Mouse (Mus musculus): ENCODE measurements around the gene Ptov1. TPM values are rescaled to one million over a fixed set of nuclear protein-coding genes. Genes with fewer than 3 reads are reported as not detected.

The Ptov1 gene
- polyA plus RNA-seq, 1 experiment from 2014 or later = 384 TPM

DNA sequence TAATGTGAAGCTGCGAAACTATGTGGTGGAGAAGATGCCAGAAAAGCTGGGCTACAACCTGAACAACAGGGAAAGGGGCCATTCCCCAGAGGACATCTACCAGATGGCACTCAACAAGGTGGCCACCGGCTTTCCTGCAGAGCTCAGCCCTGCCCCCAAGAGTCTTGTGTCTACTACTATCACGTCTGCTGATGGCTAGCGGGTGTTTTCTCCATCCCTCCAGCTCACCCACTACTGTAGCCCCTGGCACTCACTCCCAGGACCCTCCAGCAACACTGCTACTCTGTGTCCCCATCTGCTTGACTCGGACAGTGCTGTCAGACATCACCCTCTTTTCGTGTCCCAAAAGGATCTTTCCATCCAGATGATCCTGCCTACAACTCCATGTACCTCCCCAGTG lies 31.5 kb downstream of the Ptov1 start:
- WGBS = 84% methylated on average over 6 of the region's 6 CpGs

DNA sequence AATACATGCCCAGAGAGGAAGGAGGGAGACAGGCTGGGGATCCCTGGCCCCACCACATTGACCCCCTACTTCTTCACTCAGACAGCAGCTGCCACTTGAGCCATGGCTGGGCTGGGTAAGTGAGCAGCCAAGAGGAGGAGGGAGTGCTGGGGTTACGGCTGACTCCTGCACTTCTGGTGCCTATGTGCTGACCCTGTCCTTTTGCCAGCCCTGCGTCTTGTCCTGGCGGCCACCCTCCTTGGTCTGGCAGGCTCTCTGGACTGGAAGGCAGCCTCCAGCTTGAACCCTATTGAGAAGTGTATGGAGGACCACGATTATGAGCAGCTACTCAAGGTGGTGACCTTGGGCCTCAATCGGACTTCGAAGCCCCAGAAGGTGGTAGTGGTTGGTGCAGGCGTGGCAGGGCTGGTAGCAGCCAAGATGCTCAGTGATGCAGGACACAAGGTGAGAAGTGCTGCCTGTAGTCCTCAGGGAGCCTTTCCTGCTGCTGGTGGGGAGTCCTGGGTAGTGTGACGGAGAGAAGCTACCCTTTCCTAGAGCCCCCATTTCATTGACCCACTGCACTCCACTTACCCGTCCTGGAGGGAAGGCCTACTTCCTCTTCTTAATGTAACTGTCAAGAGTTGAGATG lies 33.0 kb downstream of the Ptov1 start:
- H3K4me2 ChIP-seq (replicated peaks; ENCODE audit: low read depth, low read length) = no peak overlapping the region
- H3K36me3 ChIP-seq (ENCODE audit: control insufficient read depth, insufficient read depth, low read length) = peaks cover 6% of the 10 kb centered on the region; the same call in 1 of the 2 replicates
- ATAC-seq (ENCODE audit: insufficient number of reproducible peaks, insufficient read depth, low FRiP score, low read depth) = no peak
- 81% methylated on average over 9 of the region's 9 CpGs for WGBS
- no peak overlapping the region for H3K27ac ChIP-seq (ENCODE audit: low read length)
- H3K9me3 ChIP-seq (ENCODE audit: control insufficient read depth, low read depth, low read length) = no peaks in the 10 kb centered on the region
- H3K9ac ChIP-seq (replicated peaks; ENCODE audit: low read depth, low read length) = no peak overlapping the region
- H3K4me1 ChIP-seq (ENCODE audit: control insufficient read depth, insufficient read depth, low read length) = peaks cover 10% of the 10 kb centered on the region; the same call in 1 of the 2 replicates
- H3K27me3 ChIP-seq (ENCODE audit: control insufficient read depth, insufficient read depth, low read length) = no peaks in the 10 kb centered on the region
- H3K4me3 ChIP-seq (ENCODE audit: low read depth, low read length) = no peak overlapping the region

More for the DNA sequence above, 31.5 kb downstream of the Ptov1 start:
- ATAC-seq (ENCODE audit: insufficient number of reproducible peaks, insufficient read depth, low FRiP score, low read depth) = no peak
- no peaks in the 10 kb centered on the region for H3K9me3 ChIP-seq (ENCODE audit: control insufficient read depth, low read depth, low read length)
- no peaks in the 10 kb centered on the region for H3K27me3 ChIP-seq (ENCODE audit: control insufficient read depth, insufficient read depth, low read length)
- peaks cover 10% of the 10 kb centered on the region; the same call in 1 of the 2 replicates for H3K4me1 ChIP-seq (ENCODE audit: control insufficient read depth, insufficient read depth, low read length)
- H3K4me2 ChIP-seq (replicated peaks; ENCODE audit: low read depth, low read length) = no peak overlapping the region
- H3K9ac ChIP-seq (replicated peaks; ENCODE audit: low read depth, low read length) = no peak overlapping the region
- H3K36me3 ChIP-seq (ENCODE audit: control insufficient read depth, insufficient read depth, low read length) = peaks cover 13% of the 10 kb centered on the region
- no peak overlapping the region for H3K27ac ChIP-seq (ENCODE audit: low read length)
- no peak overlapping the region for H3K4me3 ChIP-seq (ENCODE audit: low read depth, low read length)

DNA sequence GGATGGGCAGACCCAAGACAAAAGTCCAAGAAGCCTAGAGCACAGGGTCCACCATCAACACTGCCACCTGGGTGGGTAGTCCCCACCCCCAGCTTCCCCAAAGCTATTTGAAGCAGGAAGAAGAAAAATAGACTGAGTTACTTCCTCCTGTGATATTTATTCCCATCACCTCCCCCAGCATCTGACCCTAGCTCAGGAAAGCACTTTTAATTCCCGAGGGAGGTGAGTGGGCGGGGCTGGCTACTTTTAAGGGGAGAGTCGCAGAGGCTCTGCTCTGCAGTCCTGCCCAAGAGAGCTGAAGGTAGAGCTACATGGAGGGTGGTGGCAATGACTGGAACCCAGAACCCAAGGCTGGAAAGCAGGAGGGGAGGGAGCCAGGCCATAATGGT lies 33.6 kb downstream of the Ptov1 start:
- 36% methylated on average over 3 of the region's 3 CpGs for WGBS
- H3K9me3 ChIP-seq (ENCODE audit: control insufficient read depth, low read depth, low read length) = no peaks in the 10 kb centered on the region
- H3K4me2 ChIP-seq (replicated peaks; ENCODE audit: low read depth, low read length) = no peak overlapping the region
- H3K4me3 ChIP-seq (ENCODE audit: low read depth, low read length) = no peak overlapping the region
- H3K36me3 ChIP-seq (ENCODE audit: control insufficient read depth, insufficient read depth, low read length) = peaks cover 11% of the 10 kb centered on the region
- H3K4me1 ChIP-seq (ENCODE audit: control insufficient read depth, insufficient read depth, low read length) = peaks cover 10% of the 10 kb centered on the region; the same call in 1 of the 2 replicates
- no peak for ATAC-seq (ENCODE audit: insufficient number of reproducible peaks, insufficient read depth, low FRiP score, low read depth)
- H3K9ac ChIP-seq (replicated peaks; ENCODE audit: low read depth, low read length) = no peak overlapping the region
- no peak overlapping the region for H3K27ac ChIP-seq (ENCODE audit: low read length)
- no peaks in the 10 kb centered on the region for H3K27me3 ChIP-seq (ENCODE audit: control insufficient read depth, insufficient read depth, low read length)

DNA sequence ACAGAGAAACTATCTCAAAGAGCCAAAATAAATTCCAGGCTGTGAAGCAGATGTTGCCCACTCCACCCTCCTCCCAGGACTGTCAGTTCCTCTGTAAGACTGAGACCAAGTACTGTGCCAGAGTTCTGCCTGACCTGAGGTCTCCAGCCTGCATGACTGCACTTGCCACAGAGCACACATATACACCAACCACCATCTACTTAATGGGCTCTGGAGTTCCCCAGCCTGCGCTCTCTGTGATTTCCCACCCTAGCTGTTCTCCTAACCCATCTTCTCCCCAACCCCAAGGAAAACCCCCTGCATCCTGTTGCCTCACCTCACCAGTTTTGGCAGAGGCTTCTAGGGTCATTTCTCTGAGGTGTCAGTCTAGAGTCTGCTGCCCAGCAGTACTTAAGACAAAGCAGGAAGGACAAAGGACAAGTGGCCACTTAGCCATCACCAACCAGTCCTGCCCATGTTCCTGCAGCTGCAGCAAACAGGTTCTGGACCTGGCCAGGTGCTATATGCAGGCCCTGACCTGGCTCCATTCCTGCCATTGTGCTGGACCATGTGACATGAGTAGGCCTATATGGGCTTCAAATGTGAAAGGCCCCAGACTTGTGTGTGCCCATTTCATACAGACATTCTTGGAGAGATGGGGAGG lies 34.1 kb downstream of the Ptov1 start:
- H3K4me2 ChIP-seq (replicated peaks; ENCODE audit: low read depth, low read length) = no peak overlapping the region
- H3K4me1 ChIP-seq (ENCODE audit: control insufficient read depth, insufficient read depth, low read length) = peaks cover 10% of the 10 kb centered on the region; the same call in 1 of the 2 replicates
- no peak for ATAC-seq (ENCODE audit: insufficient number of reproducible peaks, insufficient read depth, low FRiP score, low read depth)
- no peaks in the 10 kb centered on the region for H3K27me3 ChIP-seq (ENCODE audit: control insufficient read depth, insufficient read depth, low read length)
- H3K9ac ChIP-seq (replicated peaks; ENCODE audit: low read depth, low read length) = no peak overlapping the region
- H3K4me3 ChIP-seq (ENCODE audit: low read depth, low read length) = no peak overlapping the region
- WGBS = 100% methylated on average over 1 of the region's 1 CpGs
- H3K27ac ChIP-seq (ENCODE audit: low read length) = no peak overlapping the region
- H3K9me3 ChIP-seq (ENCODE audit: control insufficient read depth, low read depth, low read length) = no peaks in the 10 kb centered on the region
- peaks cover 16% of the 10 kb centered on the region for H3K36me3 ChIP-seq (ENCODE audit: control insufficient read depth, insufficient read depth, low read length)

DNA sequence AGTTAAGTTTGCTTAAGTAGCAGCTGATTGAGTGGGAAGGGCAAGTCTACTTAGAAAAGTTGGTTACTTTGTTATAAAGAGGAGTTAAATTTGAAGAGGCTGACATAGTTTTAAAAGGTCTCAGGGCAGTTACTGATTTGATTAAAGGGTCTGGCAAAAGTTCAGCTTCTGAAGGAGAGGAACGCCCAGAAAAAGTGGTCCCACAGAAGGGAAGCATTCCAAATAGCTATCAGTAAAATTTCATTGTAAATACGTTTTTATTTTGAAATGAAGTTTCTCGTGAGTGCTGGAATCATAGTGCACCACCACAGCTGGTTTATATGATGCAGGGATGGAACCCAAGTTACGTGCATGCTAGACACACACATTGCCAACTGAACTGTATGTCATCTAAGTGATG lies 36.8 kb downstream of the Ptov1 start:
- Histone ChIP-seq H3K4me3 (ENCODE audit: low read depth, low read length) (no peak overlapping the region), H3K4me2 (replicated peaks; ENCODE audit: low read depth, low read length) (no peak overlapping the region), H3K9ac (replicated peaks; ENCODE audit: low read depth, low read length) (no peak overlapping the region), H3K9me3 (ENCODE audit: control insufficient read depth, low read depth, low read length) (no peaks in the 10 kb centered on the region), H3K36me3 (ENCODE audit: control insufficient read depth, insufficient read depth, low read length) (peaks cover 41% of the 10 kb centered on the region), H3K27me3 (ENCODE audit: control insufficient read depth, insufficient read depth, low read length) (no peaks in the 10 kb centered on the region), H3K4me1 (ENCODE audit: control insufficient read depth, insufficient read depth, low read length) (no peaks in the 10 kb centered on the region), H3K27ac (ENCODE audit: low read length) (no peak overlapping the region)
- 60% methylated on average over 4 of the region's 4 CpGs for WGBS
- ATAC-seq (ENCODE audit: insufficient number of reproducible peaks, insufficient read depth, low FRiP score, low read depth) = no peak

DNA sequence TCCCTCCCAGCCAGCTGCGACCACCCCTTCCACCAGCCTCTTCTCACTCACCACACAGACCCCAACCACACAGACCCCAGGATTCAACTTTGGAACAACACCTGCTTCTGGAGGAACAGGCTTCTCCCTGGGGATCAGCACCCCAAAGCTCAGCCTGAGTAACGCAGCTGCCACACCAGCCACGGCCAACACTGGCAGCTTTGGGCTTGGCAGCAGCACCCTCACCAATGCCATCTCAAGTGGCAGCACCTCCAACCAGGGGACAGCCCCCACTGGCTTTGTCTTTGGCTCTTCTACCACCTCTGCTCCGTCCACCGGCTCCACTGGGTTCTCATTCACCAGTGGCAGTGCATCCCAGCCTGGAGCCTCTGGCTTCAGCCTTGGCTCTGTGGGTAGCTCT lies 40.9 kb downstream of the Ptov1 start:
- Histone ChIP-seq H3K36me3 (ENCODE audit: control insufficient read depth, insufficient read depth, low read length) (peaks cover 46% of the 10 kb centered on the region), H3K4me1 (ENCODE audit: control insufficient read depth, insufficient read depth, low read length) (peaks cover 7% of the 10 kb centered on the region; the same call in 1 of the 2 replicates), H3K27ac (ENCODE audit: low read length) (no peak overlapping the region), H3K4me2 (replicated peaks; ENCODE audit: low read depth, low read length) (no peak overlapping the region), H3K9ac (replicated peaks; ENCODE audit: low read depth, low read length) (no peak overlapping the region), H3K27me3 (ENCODE audit: control insufficient read depth, insufficient read depth, low read length) (no peaks in the 10 kb centered on the region), H3K9me3 (ENCODE audit: control insufficient read depth, low read depth, low read length) (no peaks in the 10 kb centered on the region), H3K4me3 (ENCODE audit: low read depth, low read length) (no peak overlapping the region)
- no peak for ATAC-seq (ENCODE audit: insufficient number of reproducible peaks, insufficient read depth, low FRiP score, low read depth)
- WGBS = 85% methylated on average over 5 of the region's 5 CpGs

DNA sequence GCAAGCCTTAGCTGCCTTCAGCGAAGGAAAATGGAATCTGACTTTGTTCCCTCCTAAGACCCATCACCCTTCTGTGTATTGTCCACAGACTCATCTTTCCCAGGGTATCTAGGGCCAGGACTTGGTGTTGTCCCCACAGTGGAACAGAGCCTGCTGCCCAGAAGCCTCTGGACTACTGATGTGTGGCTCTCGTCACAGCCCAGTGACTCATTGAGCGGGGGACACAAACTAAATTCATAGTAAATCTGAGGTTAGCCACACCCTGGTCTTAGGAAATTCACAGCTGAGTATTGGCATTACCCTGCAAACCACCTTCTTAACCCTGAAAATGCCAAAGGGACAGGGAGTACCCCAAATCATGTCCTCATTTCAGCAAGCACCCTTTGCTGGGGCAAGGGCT lies 42.8 kb downstream of the Ptov1 start:
- H3K9me3 ChIP-seq (ENCODE audit: control insufficient read depth, low read depth, low read length) = no peaks in the 10 kb centered on the region
- H3K9ac ChIP-seq (replicated peaks; ENCODE audit: low read depth, low read length) = no peak overlapping the region
- H3K27ac ChIP-seq (ENCODE audit: low read length) = no peak overlapping the region
- no peaks in the 10 kb centered on the region for H3K27me3 ChIP-seq (ENCODE audit: control insufficient read depth, insufficient read depth, low read length)
- no peak for ATAC-seq (ENCODE audit: insufficient number of reproducible peaks, insufficient read depth, low FRiP score, low read depth)
- H3K4me2 ChIP-seq (replicated peaks; ENCODE audit: low read depth, low read length) = no peak overlapping the region
- peaks cover 43% of the 10 kb centered on the region for H3K36me3 ChIP-seq (ENCODE audit: control insufficient read depth, insufficient read depth, low read length)
- H3K4me1 ChIP-seq (ENCODE audit: control insufficient read depth, insufficient read depth, low read length) = peaks cover 9% of the 10 kb centered on the region; the same call in 1 of the 2 replicates
- WGBS = 83% methylated on average over 3 of the region's 3 CpGs
- H3K4me3 ChIP-seq (ENCODE audit: low read depth, low read length) = no peak overlapping the region

DNA sequence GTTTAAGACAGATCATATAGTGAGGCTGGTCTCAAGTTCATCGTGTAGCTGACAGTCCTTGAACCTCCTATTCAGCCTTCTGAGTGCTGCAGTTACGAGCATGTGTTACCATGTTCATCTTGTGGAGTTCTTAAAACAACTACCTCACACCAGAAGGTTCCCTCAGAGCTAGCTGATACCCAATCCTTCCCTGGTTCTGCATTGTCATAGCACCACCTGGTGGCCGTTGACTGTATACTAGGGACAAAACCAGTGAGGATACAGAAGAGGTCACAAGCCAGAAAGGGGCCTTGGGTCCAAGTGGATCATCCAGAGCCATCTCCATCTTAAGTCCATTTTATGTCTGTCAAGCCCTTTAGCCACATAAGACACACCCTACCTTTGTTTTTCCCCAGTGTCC lies 44.7 kb downstream of the Ptov1 start:
- ATAC-seq (ENCODE audit: insufficient number of reproducible peaks, insufficient read depth, low FRiP score, low read depth) = peak; percentile 79

More for the DNA sequence above, 44.7 kb downstream of the Ptov1 start:
- H3K27ac ChIP-seq (ENCODE audit: low read length) = no peak overlapping the region
- H3K27me3 ChIP-seq (ENCODE audit: control insufficient read depth, insufficient read depth, low read length) = no peaks in the 10 kb centered on the region
- peaks cover 24% of the 10 kb centered on the region for H3K36me3 ChIP-seq (ENCODE audit: control insufficient read depth, insufficient read depth, low read length)
- H3K9me3 ChIP-seq (ENCODE audit: control insufficient read depth, low read depth, low read length) = no peaks in the 10 kb centered on the region
- H3K9ac ChIP-seq (replicated peaks; ENCODE audit: low read depth, low read length) = no peak overlapping the region
- H3K4me3 ChIP-seq (ENCODE audit: low read depth, low read length) = no peak overlapping the region
- 16% methylated on average over 3 of the region's 3 CpGs for WGBS
- H3K4me2 ChIP-seq (replicated peaks; ENCODE audit: low read depth, low read length) = no peak overlapping the region
- peaks cover 14% of the 10 kb centered on the region; the same call in 1 of the 2 replicates for H3K4me1 ChIP-seq (ENCODE audit: control insufficient read depth, insufficient read depth, low read length)

All from stomach, embryonic 14.5 days (tissue).